Mouse (Mus musculus) left cerebral cortex, adult 8-10 months (tissue): Measurements from ENCODE around the gene Lrp1. TPM values are rescaled to one million over a fixed set of nuclear protein-coding genes. Genes with fewer than 3 reads are reported as not detected.
A peak's percentile ranks its signal among the peaks of the same experiment; 100 is the strongest.

Experiments
- DNase-seq, 2 experiments: peaks; one replicate each; pipeline ENCODE4 v3.0.0; 2022; ENCODE audit warnings: low spot score in 2 of 2
- total RNA-seq, 4 experiments: library from RNA; stranded (reverse); gene quantifications; 2 replicates each; pipeline ENCODE4 v1.2.4; 2022

The Lrp1 gene
- total RNA-seq, 4 experiments from 2014 or later = 295 to 337 (median 306) TPM

GRCm38 (mm10) chr10:127652906-127653638, 32.1 kb upstream of the Lrp1 start:
- DNase-seq = no peak

GRCm38 (mm10) chr10:127645791-127646190, 24.8 kb upstream of the Lrp1 start:
- no peak for DNase-seq

- DNase-seq = no peak
Observed at GRCm38 (mm10) chr10:127643553-127644238, 22.7 kb upstream of the Lrp1 start.

GRCm38 (mm10) chr10:127642772-127643552, 22.0 kb upstream of the Lrp1 start, which contains the start of gene Stat6:
Gene Stat6 (plus strand): TSS chr10:127642986.
- peak in 1 of 2 experiments; percentile 21 for DNase-seq

GRCm38 (mm10) chr10:127641861-127642771, 21.2 kb upstream of the Lrp1 start:
- peak; percentile 62 to 84 for DNase-seq

- DNase-seq = no peak
Observed at GRCm38 (mm10) chr10:127640421-127640820, 19.5 kb upstream of the Lrp1 start.

GRCm38 (mm10) chr10:127632668-127633271, 11.8 kb upstream of the Lrp1 start:
- no peak for DNase-seq

- DNase-seq = no peak
Observed at GRCm38 (mm10) chr10:127631261-127632214, 10.6 kb upstream of the Lrp1 start.

- DNase-seq = no peak
Observed at GRCm38 (mm10) chr10:127626433-127626832, 5.5 kb upstream of the Lrp1 start.

GRCm38 (mm10) chr10:127623439-127624216, 2.7 kb upstream of the Lrp1 start:
- no peak for DNase-seq

- no peak for DNase-seq
Observed at GRCm38 (mm10) chr10:127622661-127623060, 1.7 kb upstream of the Lrp1 start.

- no peak for DNase-seq
Observed at GRCm38 (mm10) chr10:127622057-127622392, 1.1 kb upstream of the Lrp1 start.

GRCm38 (mm10) chr10:127621191-127622056, 476 bp upstream of the Lrp1 start:
- DNase-seq = peak; percentile 84 to 92

- DNase-seq = no peak
Observed at GRCm38 (mm10) chr10:127619941-127620405, 975 bp downstream of the Lrp1 start.

- no peak for DNase-seq
Observed at GRCm38 (mm10) chr10:127619119-127619721, 1.7 kb downstream of the Lrp1 start.

GRCm38 (mm10) chr10:127618173-127618572, 2.8 kb downstream of the Lrp1 start:
- DNase-seq = no peak

- DNase-seq = no peak
Observed at GRCm38 (mm10) chr10:127617294-127617693, 3.7 kb downstream of the Lrp1 start.
